Mouse (Mus musculus) liver, embryonic 16.5 days (tissue): ENCODE results near the gene Slc17a7. TPM values are rescaled to one million over a fixed set of nuclear protein-coding genes. Genes with fewer than 3 reads are reported as not detected.

Experiments
- ATAC-seq: fragments of 200-750 bp; cut with Nextera tagmentation; 2 replicates; pipeline ENCODE4 v1.8.0; 2017; ENCODE audit warnings: low read depth, mild to moderate bottlenecking, moderate number of reproducible peaks, moderate library complexity
- H3K27ac ChIP-seq: fragments of 300-500 bp; sonication (generic); 2 replicates; pipeline ENCODE4 v1.5.1; 2014; ENCODE audit warnings: mild to moderate bottlenecking, low read length
- H3K27me3 ChIP-seq: fragments of 300-500 bp; sonication (generic); 2 replicates; pipeline ENCODE4 v1.6.1; 2014; ENCODE audit warnings: low read depth, low read length, mixed read lengths; ENCODE audit not compliant: control insufficient read depth, insufficient read depth
- H3K36me3 ChIP-seq: fragments of 300-500 bp; sonication (generic); 2 replicates; pipeline ENCODE4 v1.6.1; 2014; ENCODE audit warnings: mild to moderate bottlenecking; ENCODE audit not compliant: control insufficient read depth, insufficient read depth
- H3K4me1 ChIP-seq: fragments of 300-500 bp; sonication (generic); 2 replicates; pipeline ENCODE4 v1.6.1; 2014; ENCODE audit warnings: low read depth, low read length, mixed read lengths; ENCODE audit not compliant: control insufficient read depth
- H3K4me2 ChIP-seq: fragments of 300-500 bp; sonication (generic); 2 replicates; pipeline ENCODE4 v1.6.1; 2014; ENCODE audit warnings: low read depth, low read length, mixed read lengths
- H3K4me3 ChIP-seq: fragments of 300-500 bp; sonication (generic); 2 replicates; pipeline ENCODE4 v1.5.1; 2014; ENCODE audit warnings: low read depth, mild to moderate bottlenecking, low read length
- H3K9ac ChIP-seq: fragments of 300-500 bp; sonication (generic); 2 replicates; pipeline ENCODE4 v1.6.1; 2014; ENCODE audit warnings: low read depth, low read length
- H3K9me3 ChIP-seq: fragments of 300-500 bp; sonication (generic); replicated peaks from 2 replicates; pipeline ENCODE4 v1.6.1; 2016; ENCODE audit warnings: low read length; ENCODE audit not compliant: control insufficient read depth
- WGBS: fragments of 180-500 bp; shearing (Covaris S2); extraction: QIAGEN DNeasy Blood & Tissue Kit; methylation state at CpG from one replicate; pipeline ENCODE4 v1.1.7; 2014; ENCODE audit not compliant: insufficient replicate concordance; 5-methylcytosine and 5-hydroxymethylcytosine counted together
- polyA plus RNA-seq: library from polyadenylated mRNA; unstranded; fragments of >200 nt; fragmentation: Nextera tagmentation; extraction: Ambion mirVana; gene quantifications from 2 replicates; pipeline ENCODE4 v1.2.1, GENCODE M21; 2015

Slc17a7 gene
- polyA plus RNA-seq, 1 experiment from 2014 or later, result not detected

GRCm38 (mm10) chr7:45183672-45184071 is 19.9 kb downstream of the Slc17a7 start:
- Histone ChIP-seq H3K27ac (no peak overlapping the region), H3K9ac (no peak overlapping the region), H3K4me3 (no peak overlapping the region), H3K4me1 (peaks cover 10% of the 10 kb centered on the region), H3K4me2 (no peak overlapping the region), H3K9me3 (no peaks in the 10 kb centered on the region), H3K27me3 (peaks cover 82% of the 10 kb centered on the region), H3K36me3 (no peaks in the 10 kb centered on the region)
- no peak for ATAC-seq
- WGBS, result 45% methylated on average over 7 of the region's 7 CpGs

GRCm38 (mm10) chr7:45185921-45186320 is 22.2 kb downstream of the Slc17a7 start:
- peaks cover 70% of the 10 kb centered on the region for H3K27me3 ChIP-seq
- H3K4me3 ChIP-seq, result no peak overlapping the region
- ATAC-seq, result no peak
- no peak overlapping the region for H3K9ac ChIP-seq
- no peak overlapping the region for H3K27ac ChIP-seq
- H3K4me1 ChIP-seq, result peaks cover 10% of the 10 kb centered on the region
- H3K4me2 ChIP-seq, result no peak overlapping the region
- 62% methylated on average over 7 of the region's 7 CpGs for WGBS
- H3K9me3 ChIP-seq, result no peaks in the 10 kb centered on the region
- no peaks in the 10 kb centered on the region for H3K36me3 ChIP-seq

GRCm38 (mm10) chr7:45189600-45189999 is 25.9 kb downstream of the Slc17a7 start:
- peaks cover 39% of the 10 kb centered on the region for H3K27me3 ChIP-seq
- WGBS, result 49% methylated on average over 16 of the region's 16 CpGs

GRCm38 (mm10) chr7:45190186-45190585 is 26.4 kb downstream of the Slc17a7 start:
- H3K4me2 ChIP-seq, result no peak overlapping the region
- peaks cover 34% of the 10 kb centered on the region for H3K27me3 ChIP-seq
- H3K4me3 ChIP-seq, result no peak overlapping the region
- 64% methylated on average over 6 of the region's 6 CpGs for WGBS
- H3K9ac ChIP-seq, result no peak overlapping the region
- no peaks in the 10 kb centered on the region for H3K9me3 ChIP-seq
- no peak for ATAC-seq
- no peaks in the 10 kb centered on the region for H3K36me3 ChIP-seq
- H3K27ac ChIP-seq, result no peak overlapping the region
- no peaks in the 10 kb centered on the region for H3K4me1 ChIP-seq

More at GRCm38 (mm10) chr7:45189600-45189999, 25.9 kb downstream of the Slc17a7 start:
- Histone ChIP-seq H3K4me3 (no peak overlapping the region), H3K4me2 (no peak overlapping the region), H3K27ac (no peak overlapping the region), H3K36me3 (no peaks in the 10 kb centered on the region), H3K4me1 (no peaks in the 10 kb centered on the region), H3K9me3 (no peaks in the 10 kb centered on the region), H3K9ac (no peak overlapping the region)
- no peak for ATAC-seq

GRCm38 (mm10) chr7:45191161-45191560 is 27.4 kb downstream of the Slc17a7 start:
- WGBS, result 52% methylated on average over 2 of the region's 2 CpGs
- no peak for ATAC-seq
- Histone ChIP-seq H3K9ac (no peak overlapping the region), H3K4me3 (no peak overlapping the region), H3K4me2 (no peak overlapping the region), H3K36me3 (no peaks in the 10 kb centered on the region), H3K9me3 (no peaks in the 10 kb centered on the region), H3K27me3 (peaks cover 25% of the 10 kb centered on the region), H3K27ac (no peak overlapping the region), H3K4me1 (no peaks in the 10 kb centered on the region)

- Histone ChIP-seq H3K4me1 (no peaks in the 10 kb centered on the region), H3K4me3 (no peak overlapping the region), H3K9me3 (no peaks in the 10 kb centered on the region), H3K36me3 (no peaks in the 10 kb centered on the region), H3K9ac (no peak overlapping the region), H3K4me2 (no peak overlapping the region), H3K27me3 (peaks cover 19% of the 10 kb centered on the region), H3K27ac (no peak overlapping the region)
- ATAC-seq, result no peak
- 16% methylated on average over 8 of the region's 8 CpGs for WGBS
Observed at GRCm38 (mm10) chr7:45191803-45192363, 28.1 kb downstream of the Slc17a7 start.

DNA sequence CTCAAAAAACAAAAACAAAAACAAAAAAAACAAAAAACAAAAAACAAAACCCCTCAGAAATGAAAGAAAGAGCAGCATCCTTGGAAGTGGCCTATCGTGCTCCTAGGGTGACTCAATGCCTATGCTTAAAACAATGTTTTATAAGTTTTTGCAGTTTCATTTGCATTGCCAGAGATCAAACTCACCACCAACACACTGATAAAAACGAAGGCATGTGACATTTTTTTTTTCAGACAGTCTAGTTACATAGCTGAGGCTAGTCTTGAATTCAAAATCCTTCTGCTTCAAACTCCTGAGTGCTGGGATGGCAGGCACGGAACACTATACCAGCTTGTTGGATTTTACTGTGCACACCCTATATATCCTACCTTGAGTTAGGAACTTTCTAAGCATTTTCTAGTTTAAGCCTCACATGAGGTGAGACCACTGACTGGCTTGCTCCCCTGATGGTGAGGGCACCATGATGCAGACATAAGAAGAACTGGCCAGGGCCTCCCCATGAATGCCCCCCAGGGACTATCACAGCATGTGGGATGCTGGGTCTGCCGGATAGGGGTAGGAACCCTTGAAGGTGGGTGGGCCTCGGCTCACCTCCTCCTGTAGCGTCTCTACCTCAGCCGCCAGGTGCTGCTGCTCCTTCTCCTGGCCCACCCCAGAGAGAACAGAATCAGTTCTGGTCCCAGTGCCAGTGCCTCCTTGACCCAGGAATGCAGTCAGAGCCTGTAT is 29.0 kb downstream of the Slc17a7 start:
- Histone ChIP-seq H3K36me3 (no peaks in the 10 kb centered on the region), H3K4me3 (no peak overlapping the region), H3K9ac (no peak overlapping the region), H3K4me1 (no peaks in the 10 kb centered on the region), H3K9me3 (no peaks in the 10 kb centered on the region), H3K27ac (no peak overlapping the region), H3K27me3 (peaks cover 14% of the 10 kb centered on the region), H3K4me2 (no peak overlapping the region)
- no peak for ATAC-seq
- WGBS, result 59% methylated on average over 7 of the region's 7 CpGs

DNA sequence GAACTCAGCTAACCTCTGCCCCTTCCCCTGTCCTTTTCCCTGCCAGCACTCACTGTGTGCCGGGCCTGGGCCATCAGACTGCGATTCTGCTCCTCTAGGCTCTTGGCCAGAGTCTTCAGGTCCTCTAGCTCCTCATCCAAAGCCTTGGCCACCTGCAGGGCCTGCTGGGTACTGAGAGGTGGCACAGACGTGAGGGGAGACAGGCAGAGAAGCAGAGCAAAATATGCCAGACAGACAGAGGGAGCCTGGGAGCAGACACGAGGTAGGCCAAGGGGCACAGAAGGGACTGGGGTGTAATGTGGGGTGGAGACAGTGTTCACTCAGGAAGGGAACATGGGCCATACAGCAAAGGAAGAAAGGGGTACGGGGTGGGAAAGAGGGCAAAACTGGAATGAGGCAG is 29.7 kb downstream of the Slc17a7 start:
- H3K4me3 ChIP-seq, result no peak overlapping the region
- no peaks in the 10 kb centered on the region for H3K36me3 ChIP-seq
- H3K9ac ChIP-seq, result no peak overlapping the region
- H3K4me2 ChIP-seq, result no peak overlapping the region
- no peak overlapping the region for H3K27ac ChIP-seq
- H3K27me3 ChIP-seq, result peaks cover 14% of the 10 kb centered on the region
- no peaks in the 10 kb centered on the region for H3K9me3 ChIP-seq
- 52% methylated on average over 5 of the region's 5 CpGs for WGBS
- no peaks in the 10 kb centered on the region for H3K4me1 ChIP-seq
- ATAC-seq, result no peak
